Mouse (Mus musculus): Measurements from ENCODE around the gene Ppfibp2. TPM values are rescaled to one million over a fixed set of nuclear protein-coding genes. Genes with fewer than 3 reads are reported as not detected.

Ppfibp2 gene
- total RNA-seq, 1 experiment = 6.0 TPM

- no peaks in the 10 kb centered on the region for H3K36me3 ChIP-seq (ENCODE audit: control insufficient read depth, insufficient read depth, low read length, poor library complexity, severe bottlenecking)
- no peak overlapping the region for H3K4me3 ChIP-seq (ENCODE audit: insufficient read depth in 1 of 2, low read depth in 1 of 2, low read length in 2 of 2, poor library complexity in 1 of 2, severe bottlenecking in 1 of 2)
- H3K9ac ChIP-seq (ENCODE audit: insufficient read depth, low read depth, low read length, poor library complexity, severe bottlenecking) = no peak overlapping the region
- TF ChIP-seq ZNF384 (IDR thresholded peaks at IDR 0.05; ENCODE audit: low read depth, low read length) (no peak), ZC3H11A (IDR thresholded peaks at IDR 0.05; ENCODE audit: borderline replicate concordance, low read depth, low read length) (no peak), CHD2 (IDR thresholded peaks at IDR 0.05; ENCODE audit: low read depth, low read length) (no peak), MAFK (IDR thresholded peaks at IDR 0.05; ENCODE audit: insufficient read depth, low read depth, low read length) (no peak), HCFC1 (IDR thresholded peaks at IDR 0.05; ENCODE audit: borderline replicate concordance, insufficient read depth, low read length) (no peak)
- in situ Hi-C loops (cut with MboI; ENCODE audit: low sequenced_read_pairs in 2 of 2, unreplicated experiment in 2 of 2) = no loop called here
- no peak overlapping the region for H3K27ac ChIP-seq (ENCODE audit: insufficient read depth, low read depth, low read length, poor library complexity, severe bottlenecking)
- H3K4me1 ChIP-seq (ENCODE audit: control insufficient read depth in 2 of 2, insufficient read depth in 2 of 2, low read length in 2 of 2, poor library complexity in 1 of 2) = peaks cover 0 to 2% of the 10 kb centered on the region in 2 experiments; a peak in 1 of 4 replicates
- DNase-seq (ENCODE audit: low read depth, low spot score) = no peak
- H3K9me3 ChIP-seq (ENCODE audit: control insufficient read depth, insufficient read depth, low read depth, low read length) = no peaks in the 10 kb centered on the region
These were observed 33.4 kb downstream of the Ppfibp2 start for GRCm38 (mm10) chr7:107628383-107628782.

GRCm38 (mm10) chr7:107633201-107633600 is 38.2 kb downstream of the Ppfibp2 start:
- Histone ChIP-seq H3K4me1 (ENCODE audit: control insufficient read depth in 2 of 2, insufficient read depth in 2 of 2, low read length in 2 of 2, poor library complexity in 1 of 2) (peaks cover 0 to 2% of the 10 kb centered on the region in 2 experiments; a peak in 1 of 4 replicates), H3K9ac (ENCODE audit: insufficient read depth, low read depth, low read length, poor library complexity, severe bottlenecking) (no peak overlapping the region), H3K36me3 (ENCODE audit: control insufficient read depth, insufficient read depth, low read length, poor library complexity, severe bottlenecking) (no peaks in the 10 kb centered on the region), H3K9me3 (ENCODE audit: control insufficient read depth, insufficient read depth, low read depth, low read length) (no peaks in the 10 kb centered on the region), H3K27ac (ENCODE audit: insufficient read depth, low read depth, low read length, poor library complexity, severe bottlenecking) (no peak overlapping the region), H3K4me3 (ENCODE audit: insufficient read depth in 1 of 2, low read depth in 1 of 2, low read length in 2 of 2, poor library complexity in 1 of 2, severe bottlenecking in 1 of 2) (no peak overlapping the region)
- TF ChIP-seq CHD2 (IDR thresholded peaks at IDR 0.05; ENCODE audit: low read depth, low read length) (no peak), ZC3H11A (IDR thresholded peaks at IDR 0.05; ENCODE audit: borderline replicate concordance, low read depth, low read length) (no peak), HCFC1 (IDR thresholded peaks at IDR 0.05; ENCODE audit: borderline replicate concordance, insufficient read depth, low read length) (no peak), MAFK (IDR thresholded peaks at IDR 0.05; ENCODE audit: insufficient read depth, low read depth, low read length) (no peak), ZNF384 (IDR thresholded peaks at IDR 0.05; ENCODE audit: low read depth, low read length) (no peak)
- no peak for DNase-seq (ENCODE audit: low read depth, low spot score)
- in situ Hi-C loops (cut with MboI; ENCODE audit: low sequenced_read_pairs in 2 of 2, unreplicated experiment in 2 of 2) = no loop called here

- Histone ChIP-seq H3K9me3 (ENCODE audit: control insufficient read depth, insufficient read depth, low read depth, low read length) (no peaks in the 10 kb centered on the region), H3K9ac (ENCODE audit: insufficient read depth, low read depth, low read length, poor library complexity, severe bottlenecking) (no peak overlapping the region), H3K4me1 (ENCODE audit: control insufficient read depth in 2 of 2, insufficient read depth in 2 of 2, low read length in 2 of 2, poor library complexity in 1 of 2) (peaks cover 0 to 2% of the 10 kb centered on the region in 2 experiments; a peak in 1 of 4 replicates), H3K36me3 (ENCODE audit: control insufficient read depth, insufficient read depth, low read length, poor library complexity, severe bottlenecking) (no peaks in the 10 kb centered on the region), H3K4me3 (ENCODE audit: insufficient read depth in 1 of 2, low read depth in 1 of 2, low read length in 2 of 2, poor library complexity in 1 of 2, severe bottlenecking in 1 of 2) (no peak overlapping the region), H3K27ac (ENCODE audit: insufficient read depth, low read depth, low read length, poor library complexity, severe bottlenecking) (no peak overlapping the region)
- no peak for DNase-seq (ENCODE audit: low read depth, low spot score)
- TF ChIP-seq ZC3H11A (IDR thresholded peaks at IDR 0.05; ENCODE audit: borderline replicate concordance, low read depth, low read length) = no peak
- TF ChIP-seq ZNF384 (IDR thresholded peaks at IDR 0.05; ENCODE audit: low read depth, low read length) = no peak
- no peak for TF ChIP-seq HCFC1 (IDR thresholded peaks at IDR 0.05; ENCODE audit: borderline replicate concordance, insufficient read depth, low read length)
- TF ChIP-seq MAFK (IDR thresholded peaks at IDR 0.05; ENCODE audit: insufficient read depth, low read depth, low read length) = no peak
- TF ChIP-seq CHD2 (IDR thresholded peaks at IDR 0.05; ENCODE audit: low read depth, low read length) = no peak
- in situ Hi-C loops (cut with MboI; ENCODE audit: low sequenced_read_pairs in 2 of 2, unreplicated experiment in 2 of 2) = no loop called here
These were observed 42.4 kb downstream of the Ppfibp2 start for GRCm38 (mm10) chr7:107637398-107637797.

GRCm38 (mm10) chr7:107638026-107638425 is 43.0 kb downstream of the Ppfibp2 start:
- in situ Hi-C loops (cut with MboI; ENCODE audit: low sequenced_read_pairs in 2 of 2, unreplicated experiment in 2 of 2) = no loop called here
- Histone ChIP-seq H3K9ac (ENCODE audit: insufficient read depth, low read depth, low read length, poor library complexity, severe bottlenecking) (no peak overlapping the region), H3K4me3 (ENCODE audit: insufficient read depth in 1 of 2, low read depth in 1 of 2, low read length in 2 of 2, poor library complexity in 1 of 2, severe bottlenecking in 1 of 2) (no peak overlapping the region), H3K4me1 (ENCODE audit: control insufficient read depth in 2 of 2, insufficient read depth in 2 of 2, low read length in 2 of 2, poor library complexity in 1 of 2) (peaks cover 0 to 2% of the 10 kb centered on the region in 2 experiments; a peak in 1 of 4 replicates), H3K36me3 (ENCODE audit: control insufficient read depth, insufficient read depth, low read length, poor library complexity, severe bottlenecking) (no peaks in the 10 kb centered on the region), H3K27ac (ENCODE audit: insufficient read depth, low read depth, low read length, poor library complexity, severe bottlenecking) (no peak overlapping the region), H3K9me3 (ENCODE audit: control insufficient read depth, insufficient read depth, low read depth, low read length) (no peaks in the 10 kb centered on the region)
- DNase-seq (ENCODE audit: low read depth, low spot score) = no peak
- TF ChIP-seq CHD2 (IDR thresholded peaks at IDR 0.05; ENCODE audit: low read depth, low read length) = no peak
- TF ChIP-seq MAFK (IDR thresholded peaks at IDR 0.05; ENCODE audit: insufficient read depth, low read depth, low read length) = no peak
- TF ChIP-seq ZNF384 (IDR thresholded peaks at IDR 0.05; ENCODE audit: low read depth, low read length) = no peak
- no peak for TF ChIP-seq HCFC1 (IDR thresholded peaks at IDR 0.05; ENCODE audit: borderline replicate concordance, insufficient read depth, low read length)
- TF ChIP-seq ZC3H11A (IDR thresholded peaks at IDR 0.05; ENCODE audit: borderline replicate concordance, low read depth, low read length) = no peak

Data from ES-E14 (cell line).